Mouse (Mus musculus): Measurements from ENCODE around the gene Ngp. TPM values are rescaled to one million over a fixed set of nuclear protein-coding genes. Genes with fewer than 3 reads are reported as not detected.

Gene Ngp
- not detected for polyA plus RNA-seq (2014; fragmentation: Illumina TruSeq; extraction: RNeasy Lipid Tissue Mini Kit (QIAGEN cat#74804); ENCODE audit: low read depth, low replicate concordance)

GRCm38 (mm10) chr9:110419511-110420112, at the start of gene Ngp:
Ngp (plus strand) TSS chr9:110419747.

GRCm38 (mm10) chr9:110408099-110408773, 11.3 kb upstream of the Ngp start, which contains the start of gene Ptpn23:
Ptpn23 (minus strand) TSS chr9:110408213.

Other genes with a start within 250 kb of the Ngp start
- 0.54 TPM for gene Cspg5, start 176.0 kb upstream of the Ngp start, polyA plus RNA-seq (2014; fragmentation: Illumina TruSeq; extraction: RNeasy Lipid Tissue Mini Kit (QIAGEN cat#74804); ENCODE audit: low read depth, low replicate concordance)
- gene Elp6, start 114.6 kb upstream of the Ngp start, polyA plus RNA-seq (2014; fragmentation: Illumina TruSeq; extraction: RNeasy Lipid Tissue Mini Kit (QIAGEN cat#74804); ENCODE audit: low read depth, low replicate concordance): 0.69 TPM
- 1.6 TPM for gene Scap, start 86.5 kb upstream of the Ngp start, polyA plus RNA-seq (2014; fragmentation: Illumina TruSeq; extraction: RNeasy Lipid Tissue Mini Kit (QIAGEN cat#74804); ENCODE audit: low read depth, low replicate concordance)
- gene Ptpn23, start 11.5 kb upstream of the Ngp start, polyA plus RNA-seq (2014; fragmentation: Illumina TruSeq; extraction: RNeasy Lipid Tissue Mini Kit (QIAGEN cat#74804); ENCODE audit: low read depth, low replicate concordance): 0.54 TPM
- 9.1 TPM for gene Klhl18, start 56.9 kb downstream of the Ngp start, polyA plus RNA-seq (2014; fragmentation: Illumina TruSeq; extraction: RNeasy Lipid Tissue Mini Kit (QIAGEN cat#74804); ENCODE audit: low read depth, low replicate concordance)
- gene Kif9, start 57.2 kb downstream of the Ngp start, polyA plus RNA-seq (2014; fragmentation: Illumina TruSeq; extraction: RNeasy Lipid Tissue Mini Kit (QIAGEN cat#74804); ENCODE audit: low read depth, low replicate concordance): 1.4 TPM
- gene Setd2, start 112.8 kb downstream of the Ngp start, polyA plus RNA-seq (2014; fragmentation: Illumina TruSeq; extraction: RNeasy Lipid Tissue Mini Kit (QIAGEN cat#74804); ENCODE audit: low read depth, low replicate concordance): 78.1 TPM
- gene Nradd, start 204.7 kb downstream of the Ngp start, polyA plus RNA-seq (2014; fragmentation: Illumina TruSeq; extraction: RNeasy Lipid Tissue Mini Kit (QIAGEN cat#74804); ENCODE audit: low read depth, low replicate concordance): 0.66 TPM
- gene Nbeal2, start 234.4 kb downstream of the Ngp start, polyA plus RNA-seq (2014; fragmentation: Illumina TruSeq; extraction: RNeasy Lipid Tissue Mini Kit (QIAGEN cat#74804); ENCODE audit: low read depth, low replicate concordance): 0.63 TPM
- gene Ccdc12, start 236.8 kb downstream of the Ngp start, polyA plus RNA-seq (2014; fragmentation: Illumina TruSeq; extraction: RNeasy Lipid Tissue Mini Kit (QIAGEN cat#74804); ENCODE audit: low read depth, low replicate concordance): not detected

All from sigmoid colon, adult 10 weeks (tissue).